Mouse (Mus musculus) megakaryocyte, embryonic 14.5 days (primary cell): ENCODE results near the gene Klhdc8a. TPM values are rescaled to one million over a fixed set of nuclear protein-coding genes. Genes with fewer than 3 reads are reported as not detected.

Experiments used
- H3K27me3 ChIP-seq: replicated peaks from 2 replicates; pipeline ENCODE3; 2012; ENCODE audit warnings: inconsistent platforms
- H3K36me3 ChIP-seq: replicated peaks from 2 replicates; pipeline ENCODE3; 2012; ENCODE audit warnings: low read length, inconsistent platforms, mixed read lengths
- H3K4me1 ChIP-seq: 2 replicates; pipeline ENCODE4 v1.6.1; 2012; ENCODE audit warnings: inconsistent platforms
- H3K4me3 ChIP-seq: replicated peaks from 2 replicates; pipeline ENCODE3; 2012; ENCODE audit warnings: moderate library complexity, mild to moderate bottlenecking, inconsistent platforms
- H3K9me3 ChIP-seq: 2 replicates; pipeline ENCODE4 v1.6.1; 2012; ENCODE audit warnings: inconsistent platforms
- FLI1 ChIP-seq: IDR thresholded peaks from 2 replicates; pipeline ENCODE4 v1.6.1; 2012; ENCODE audit warnings: low read length, inconsistent platforms, mixed read lengths
- GATA1 ChIP-seq: IDR thresholded peaks from 3 replicates; pipeline ENCODE4 v1.6.1; 2012; ENCODE audit warnings: mixed read lengths, low read length, inconsistent platforms, borderline replicate concordance
- polyA plus RNA-seq: library from polyadenylated mRNA; stranded (reverse); fragments of >175 nt; gene quantifications from 2 replicates; pipeline ENCODE4 v1.2.3, GENCODE M21; 2012; ENCODE audit warnings: low replicate concordance; ENCODE audit not compliant: insufficient read depth

The Klhdc8a gene
- polyA plus RNA-seq, 1 experiment, result not detected

DNA sequence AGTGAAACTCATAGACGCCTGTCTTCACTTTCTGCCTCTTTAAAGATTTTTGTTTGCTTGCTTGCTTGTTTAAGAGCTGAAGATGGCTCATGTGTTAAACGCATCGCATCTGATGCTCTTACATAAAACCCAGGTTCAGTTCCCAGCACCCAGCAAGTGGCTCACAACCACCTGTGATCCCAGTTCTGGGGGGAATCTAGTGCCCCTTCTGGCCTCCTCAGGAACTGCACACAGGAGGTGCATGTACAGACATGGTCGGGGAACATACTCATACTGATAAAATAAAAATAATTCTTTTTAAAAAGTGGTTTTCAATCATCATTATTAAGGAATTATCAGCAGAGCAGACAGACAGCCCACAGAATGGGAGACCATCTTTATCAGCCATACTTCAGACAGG, 52.6 kb downstream of the Klhdc8a start:
- Histone ChIP-seq H3K27me3 (peaks cover 67% of the 10 kb centered on the region), H3K4me1 (peaks cover 48% of the 10 kb centered on the region), H3K36me3 (no peaks in the 10 kb centered on the region), H3K4me3 (no peak overlapping the region), H3K9me3 (peaks cover 13% of the 10 kb centered on the region)
- TF ChIP-seq FLI1, result no peak
- TF ChIP-seq GATA1, result no peak

GRCm38 (mm10) chr1:132353389-132353788, 55.0 kb downstream of the Klhdc8a start:
- peaks cover 19% of the 10 kb centered on the region for H3K36me3 ChIP-seq
- peaks cover 56% of the 10 kb centered on the region for H3K27me3 ChIP-seq
- no peak for TF ChIP-seq FLI1
- TF ChIP-seq GATA1, result no peak
- H3K4me1 ChIP-seq, result peaks cover 54% of the 10 kb centered on the region
- H3K9me3 ChIP-seq, result peaks cover 13% of the 10 kb centered on the region
- no peak overlapping the region for H3K4me3 ChIP-seq

GRCm38 (mm10) chr1:132354234-132354633, 55.8 kb downstream of the Klhdc8a start:
- Histone ChIP-seq H3K27me3 (peaks cover 56% of the 10 kb centered on the region), H3K4me1 (peaks cover 55% of the 10 kb centered on the region), H3K36me3 (peaks cover 28% of the 10 kb centered on the region), H3K9me3 (peaks cover 13% of the 10 kb centered on the region), H3K4me3 (no peak overlapping the region)
- TF ChIP-seq FLI1, result no peak
- no peak for TF ChIP-seq GATA1

DNA sequence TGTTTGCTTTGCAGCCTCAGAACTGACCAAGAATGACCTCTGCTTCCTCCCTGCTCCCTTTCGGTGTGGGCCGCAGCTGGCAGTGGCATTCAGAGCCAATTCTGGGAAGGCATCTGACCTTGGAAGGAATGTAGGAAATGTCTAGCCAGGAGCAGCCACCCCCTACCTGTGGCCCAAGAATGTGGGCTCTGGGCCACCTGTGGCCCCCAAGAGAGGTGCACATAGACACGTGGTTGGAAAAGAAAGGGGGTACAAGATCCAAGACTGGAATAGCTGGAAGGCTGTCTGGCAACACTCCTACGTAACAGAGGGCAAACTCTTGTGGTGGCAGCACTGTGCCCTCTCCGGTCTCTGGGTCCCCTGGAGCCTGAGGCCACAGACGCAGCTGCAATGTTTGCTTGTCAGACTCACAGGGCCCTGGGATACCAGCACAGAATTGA, 56.8 kb downstream of the Klhdc8a start:
- Histone ChIP-seq H3K36me3 (peaks cover 37% of the 10 kb centered on the region), H3K27me3 (peaks cover 54% of the 10 kb centered on the region), H3K9me3 (peaks cover 10% of the 10 kb centered on the region), H3K4me1 (peaks cover 65% of the 10 kb centered on the region), H3K4me3 (no peak overlapping the region)
- no peak for TF ChIP-seq GATA1
- TF ChIP-seq FLI1, result no peak

DNA sequence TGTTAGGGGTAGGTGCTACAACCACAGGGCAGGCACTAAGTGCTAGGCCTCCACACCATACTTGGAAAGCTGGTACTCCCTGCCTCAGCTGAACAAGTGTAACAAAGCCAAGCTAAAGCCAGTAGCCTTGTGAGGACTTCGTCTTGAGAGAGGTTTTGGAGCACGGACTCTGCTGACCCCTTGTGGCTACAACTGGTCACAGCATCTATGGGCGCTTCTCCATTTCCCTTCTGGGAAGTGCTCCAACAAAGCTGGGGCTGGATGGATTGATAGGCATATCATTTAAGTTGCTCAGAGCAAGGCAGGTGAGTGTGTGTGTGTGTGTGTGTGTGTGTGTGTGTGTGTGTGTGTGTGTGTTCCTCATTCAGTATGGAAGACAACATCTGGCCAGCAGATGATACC, 57.4 kb downstream of the Klhdc8a start:
- peaks cover 71% of the 10 kb centered on the region for H3K4me1 ChIP-seq
- peaks cover 4% of the 10 kb centered on the region for H3K9me3 ChIP-seq
- H3K27me3 ChIP-seq, result peaks cover 52% of the 10 kb centered on the region
- no peak overlapping the region for H3K4me3 ChIP-seq
- TF ChIP-seq GATA1 (no peak), FLI1 (no peak)
- H3K36me3 ChIP-seq, result peaks cover 44% of the 10 kb centered on the region

DNA sequence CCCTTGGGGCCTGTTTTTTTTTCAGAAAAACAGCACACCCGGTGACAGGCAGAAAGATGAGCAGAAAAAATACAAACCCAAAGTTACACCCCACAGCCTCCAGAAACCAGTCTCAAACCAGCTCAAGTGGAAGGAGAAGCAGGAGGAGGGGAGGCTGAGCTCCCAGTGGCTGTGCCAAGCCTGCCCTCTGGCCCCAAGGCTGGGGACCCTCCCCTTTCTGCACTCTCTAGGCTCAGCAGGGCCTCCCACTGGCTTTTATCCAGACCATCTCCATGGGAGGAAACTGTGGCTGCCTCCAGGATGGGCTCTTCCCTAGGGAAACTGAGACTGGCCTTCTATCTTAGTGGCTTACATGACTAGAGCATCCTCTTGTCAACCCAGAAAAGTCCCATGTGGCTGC, 58.4 kb downstream of the Klhdc8a start:
- peaks cover 54% of the 10 kb centered on the region for H3K36me3 ChIP-seq
- peaks cover 49% of the 10 kb centered on the region for H3K27me3 ChIP-seq
- H3K9me3 ChIP-seq, result no peaks in the 10 kb centered on the region
- peaks cover 81% of the 10 kb centered on the region for H3K4me1 ChIP-seq
- TF ChIP-seq GATA1 (no peak), FLI1 (no peak)
- no peak overlapping the region for H3K4me3 ChIP-seq

Other genes with a start within 250 kb of the Klhdc8a start
- not detected in 2 replicates for gene Mfsd4a, start 230.6 kb upstream of the Klhdc8a start, polyA plus RNA-seq
- 4.2 and 28.8 TPM in 2 replicates for gene Cdk18, start 158.9 kb upstream of the Klhdc8a start, polyA plus RNA-seq
- 2.3 TPM in 1 of 2 replicates, not detected in the other for gene Lemd1, start 107.2 kb upstream of the Klhdc8a start, polyA plus RNA-seq
- gene AC124108.1, start 107.2 kb upstream of the Klhdc8a start, polyA plus RNA-seq, result not detected in 2 replicates
- not detected in 2 replicates for gene Gm10188, start 68.9 kb upstream of the Klhdc8a start, polyA plus RNA-seq
- gene Nuak2, start 17.5 kb downstream of the Klhdc8a start, polyA plus RNA-seq, result 1.3 and 1.7 TPM in 2 replicates
- gene Tmcc2, start 92.7 kb downstream of the Klhdc8a start, polyA plus RNA-seq, result 26.7 and 30.0 TPM in 2 replicates
- gene Dstyk, start 118.9 kb downstream of the Klhdc8a start, polyA plus RNA-seq, result 0.19 and 0.83 TPM in 2 replicates
- gene Rbbp5, start 178.7 kb downstream of the Klhdc8a start, polyA plus RNA-seq, result 3.3 TPM in 1 of 2 replicates, not detected in the other
- 0.45 TPM in 1 of 2 replicates, not detected in the other for gene Tmem81, start 207.6 kb downstream of the Klhdc8a start, polyA plus RNA-seq
- 0.02 and 0.28 TPM in 2 replicates for gene Cntn2, start 244.6 kb downstream of the Klhdc8a start, polyA plus RNA-seq